Mouse (Mus musculus) limb, embryonic 11.5 days (tissue): ENCODE data around the gene Krt78. TPM values are rescaled to one million over a fixed set of nuclear protein-coding genes. Genes with fewer than 3 reads are reported as not detected.

ENCODE experiments used
- ATAC-seq: fragments of 200-750 bp; cut with Nextera tagmentation; 2 replicates; pipeline ENCODE4 v1.8.0; 2017; ENCODE audit warnings: low read depth; ENCODE audit not compliant: insufficient number of reproducible peaks, low FRiP score, low TSS enrichment
- DNase-seq: peaks from one replicate; pipeline ENCODE4 v3.0.0-alpha.2; 2015; ENCODE audit warnings: low spot score
- H3K27ac ChIP-seq: fragments of 300-500 bp; sonication (generic); replicated peaks from 2 replicates; pipeline ENCODE4 v1.5.1; 2014; ENCODE audit warnings: low read depth, mild to moderate bottlenecking, low read length
- H3K27me3 ChIP-seq: fragments of 300-500 bp; sonication (generic); 2 replicates; pipeline ENCODE4 v1.6.1; 2014; ENCODE audit warnings: mild to moderate bottlenecking, low read length, mixed read lengths; ENCODE audit not compliant: control insufficient read depth, insufficient read depth
- H3K36me3 ChIP-seq: fragments of 300-500 bp; sonication (generic); 2 replicates; pipeline ENCODE4 v1.6.1; 2014; ENCODE audit warnings: mild to moderate bottlenecking, low read length, moderate library complexity, mixed read lengths; ENCODE audit not compliant: control insufficient read depth, insufficient read depth
- H3K4me1 ChIP-seq: fragments of 300-500 bp; sonication (generic); 2 replicates; pipeline ENCODE4 v1.6.1; 2014; ENCODE audit warnings: low read length, mixed read lengths; ENCODE audit not compliant: control insufficient read depth, insufficient read depth
- H3K4me2 ChIP-seq: fragments of 300-500 bp; sonication (generic); 2 replicates; pipeline ENCODE4 v1.6.1; 2014; ENCODE audit warnings: low read depth, mild to moderate bottlenecking, moderate library complexity; ENCODE audit not compliant: severe bottlenecking
- H3K4me3 ChIP-seq: fragments of 300-500 bp; sonication (generic); 2 replicates; pipeline ENCODE4 v1.5.1; 2014; ENCODE audit warnings: low read depth, low read length
- H3K9ac ChIP-seq: fragments of 300-500 bp; sonication (generic); 2 replicates; pipeline ENCODE4 v1.6.1; 2014; ENCODE audit warnings: mild to moderate bottlenecking, low read length
- H3K9me3 ChIP-seq: fragments of 300-500 bp; sonication (generic); 2 replicates; pipeline ENCODE4 v1.6.1; 2016; ENCODE audit warnings: low read length; ENCODE audit not compliant: control insufficient read depth
- WGBS: fragments of 180-500 bp; shearing (Covaris S2); extraction: QIAGEN DNeasy Blood & Tissue Kit; methylation state at CpG from one replicate; pipeline ENCODE4 v1.1.7; 2014; 5-methylcytosine and 5-hydroxymethylcytosine counted together
- polyA plus RNA-seq: library from polyadenylated mRNA; unstranded; fragments of >200 nt; fragmentation: Nextera tagmentation; extraction: Ambion mirVana; gene quantifications from 2 replicates; pipeline ENCODE4 v1.2.1, GENCODE M21; 2014

The Krt78 gene
- polyA plus RNA-seq, 1 experiment from 2014 or later = not detected

DNA sequence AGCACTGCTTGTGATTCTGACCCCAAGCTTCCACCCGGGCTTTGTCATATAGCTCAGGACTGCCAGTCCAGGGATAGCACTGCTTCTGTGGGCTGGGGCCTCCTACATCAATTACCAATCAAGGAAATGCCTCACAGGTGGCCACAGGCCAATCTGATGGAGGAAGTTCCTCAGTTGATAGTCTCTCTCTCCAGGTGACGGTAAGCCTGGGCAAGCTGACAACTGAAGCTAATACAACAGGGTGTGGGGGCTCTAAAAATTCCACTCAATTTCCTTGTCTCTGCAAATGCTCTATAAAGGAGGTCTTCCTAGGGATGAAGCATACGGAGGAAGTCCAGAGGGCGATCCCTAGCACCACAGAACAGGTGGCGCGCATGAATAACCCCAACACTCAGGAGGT lies 36.9 kb upstream of the Krt78 start:
- WGBS = 85% methylated on average over 6 of the region's 6 CpGs
- no peak overlapping the region for H3K9ac ChIP-seq
- H3K9me3 ChIP-seq = peaks cover 3% of the 10 kb centered on the region; the same call in 1 of the 2 replicates

GRCm38 (mm10) chr15:101988714-101989113 lies 34.6 kb upstream of the Krt78 start:
- ATAC-seq (no peak), DNase-seq (no peak)
- no peaks in the 10 kb centered on the region for H3K9me3 ChIP-seq
- H3K27me3 ChIP-seq = no peaks in the 10 kb centered on the region
- no peak overlapping the region for H3K4me2 ChIP-seq
- no peaks in the 10 kb centered on the region for H3K36me3 ChIP-seq
- no peak overlapping the region for H3K4me3 ChIP-seq
- H3K4me1 ChIP-seq = no peaks in the 10 kb centered on the region
- no peak overlapping the region for H3K27ac ChIP-seq
- 57% methylated on average over 8 of the region's 8 CpGs for WGBS
- H3K9ac ChIP-seq = no peak overlapping the region

More for the DNA sequence above, 36.9 kb upstream of the Krt78 start:
- Histone ChIP-seq H3K4me2 (no peak overlapping the region), H3K4me1 (no peaks in the 10 kb centered on the region), H3K36me3 (no peaks in the 10 kb centered on the region), H3K4me3 (no peak overlapping the region), H3K27ac (no peak overlapping the region), H3K27me3 (no peaks in the 10 kb centered on the region)
- ATAC-seq (no peak), DNase-seq (no peak)

GRCm38 (mm10) chr15:101988119-101988518 lies 34.0 kb upstream of the Krt78 start:
- H3K9me3 ChIP-seq = no peaks in the 10 kb centered on the region
- no peaks in the 10 kb centered on the region for H3K4me1 ChIP-seq
- H3K4me2 ChIP-seq = no peak overlapping the region
- no peaks in the 10 kb centered on the region for H3K27me3 ChIP-seq
- no peak overlapping the region for H3K9ac ChIP-seq
- WGBS = under 1% methylated on average over 10 of the region's 10 CpGs
- no peak overlapping the region for H3K4me3 ChIP-seq
- ATAC-seq = no peak
- H3K36me3 ChIP-seq = no peaks in the 10 kb centered on the region
- no peak overlapping the region for H3K27ac ChIP-seq
- DNase-seq = peak; percentile 94

DNA sequence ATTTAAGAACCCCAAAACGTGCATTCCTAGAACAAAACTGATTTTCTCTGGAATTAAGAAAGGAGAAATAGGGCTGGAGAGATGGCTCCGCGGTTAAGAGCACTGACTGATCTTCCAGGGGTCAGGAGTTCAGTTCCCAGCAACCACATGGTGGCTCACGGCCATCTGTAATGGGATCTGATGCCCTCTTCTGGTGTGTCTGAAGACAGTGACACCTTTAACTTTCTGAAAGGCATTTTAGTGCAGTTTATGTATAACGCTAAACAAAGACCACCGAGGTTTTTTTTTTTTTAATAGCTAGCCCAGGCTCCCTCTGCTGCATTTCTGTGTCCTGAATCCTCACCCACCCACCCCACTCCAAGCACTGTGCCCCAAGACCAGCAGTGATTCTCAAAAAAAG lies 30.7 kb upstream of the Krt78 start:
- Histone ChIP-seq H3K27me3 (no peaks in the 10 kb centered on the region), H3K4me2 (peak overlapping the region; percentile 24)
- ATAC-seq = no peak

DNA sequence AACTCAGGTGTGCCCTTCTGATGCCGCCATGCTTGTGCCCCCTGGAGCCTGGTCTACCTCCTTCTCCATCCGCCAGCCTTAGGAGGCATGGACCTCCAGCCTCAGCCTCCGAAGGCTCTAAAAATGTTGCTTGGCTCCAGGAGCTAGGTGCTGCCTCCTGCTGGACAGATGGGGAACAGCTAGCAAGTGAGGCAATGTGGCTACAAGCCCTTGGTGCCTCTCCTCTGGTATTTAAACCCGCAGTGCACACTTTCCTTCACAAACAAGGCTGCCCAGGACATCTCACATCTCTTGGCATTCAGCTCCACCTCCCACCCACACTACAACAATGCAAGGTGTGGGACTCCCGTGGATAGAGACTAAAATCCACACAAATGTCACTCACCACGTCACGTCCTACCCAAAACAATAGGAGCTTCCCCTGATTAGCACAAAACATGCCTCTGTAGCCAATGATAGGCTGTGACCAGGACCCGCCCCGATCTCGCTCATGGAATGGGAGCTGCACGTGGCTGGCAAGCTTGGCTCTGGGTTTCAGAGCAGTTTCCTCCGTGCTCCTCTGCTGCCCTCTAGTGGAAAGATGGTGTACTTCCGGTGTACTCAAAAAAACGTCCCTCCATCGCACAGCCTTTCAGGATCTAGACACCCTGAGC lies 30.0 kb upstream of the Krt78 start:
- peak; percentile 83 for ATAC-seq
- Histone ChIP-seq H3K4me3 (peak overlapping the region; percentile 21; the same call in 1 of the 2 replicates), H3K9me3 (no peaks in the 10 kb centered on the region), H3K4me2 (peak overlapping the region; percentile 41), H3K4me1 (no peaks in the 10 kb centered on the region), H3K27ac (peak overlapping the region; percentile 56; the same call in 1 of the 2 replicates), H3K9ac (peak overlapping the region; percentile 37; the same call in 1 of the 2 replicates), H3K27me3 (no peaks in the 10 kb centered on the region), H3K36me3 (no peaks in the 10 kb centered on the region)
- peak; percentile 98 for DNase-seq
- WGBS = 2% methylated on average over 15 of the region's 15 CpGs

More for the DNA sequence above, 30.7 kb upstream of the Krt78 start:
- Histone ChIP-seq H3K36me3 (no peaks in the 10 kb centered on the region), H3K9ac (peak overlapping the region; percentile 40; the same call in 1 of the 2 replicates), H3K27ac (no peak overlapping the region), H3K4me3 (no peak overlapping the region), H3K9me3 (no peaks in the 10 kb centered on the region), H3K4me1 (no peaks in the 10 kb centered on the region)
- DNase-seq = no peak
- 15% methylated on average over 6 of the region's 6 CpGs for WGBS

DNA sequence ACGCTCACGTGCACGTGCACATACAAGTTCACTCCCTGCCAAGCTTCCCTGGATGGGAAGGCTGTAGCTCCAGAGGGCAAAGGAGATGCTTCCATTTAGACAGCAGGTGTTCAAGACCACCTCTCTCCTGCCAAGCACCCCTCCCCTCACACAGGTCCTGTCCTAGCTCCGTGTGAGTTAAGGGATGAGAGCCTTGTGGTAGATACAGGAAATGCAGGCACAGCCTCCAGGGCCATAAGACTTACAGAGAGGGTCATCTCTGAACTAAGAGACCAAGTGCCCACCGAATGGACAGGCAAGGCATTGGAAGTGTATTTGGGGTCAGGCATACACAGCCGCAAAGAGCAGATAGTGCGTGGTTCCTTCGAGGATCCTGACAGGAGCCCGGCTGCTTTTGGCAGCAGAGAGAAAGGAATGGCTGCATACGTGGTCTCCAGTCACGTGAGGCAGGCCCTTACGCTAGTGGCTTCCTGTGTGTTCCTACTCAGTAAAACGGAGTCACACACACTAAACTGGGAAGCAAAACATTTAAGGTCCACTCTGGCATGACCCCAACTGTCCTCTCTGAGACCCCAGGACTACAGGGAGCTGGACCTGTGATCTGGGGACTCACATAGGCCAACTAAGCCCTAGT lies 29.3 kb upstream of the Krt78 start:
- no peaks in the 10 kb centered on the region for H3K36me3 ChIP-seq
- no peaks in the 10 kb centered on the region for H3K9me3 ChIP-seq
- H3K4me2 ChIP-seq = peak overlapping the region; percentile 41
- H3K4me3 ChIP-seq = no peak overlapping the region
- H3K27me3 ChIP-seq = no peaks in the 10 kb centered on the region
- DNase-seq = no peak
- H3K4me1 ChIP-seq = no peaks in the 10 kb centered on the region
- 83% methylated on average over 13 of the region's 13 CpGs for WGBS
- H3K27ac ChIP-seq = no peak overlapping the region; the same call in 1 of the 2 replicates
- ATAC-seq = no peak
- H3K9ac ChIP-seq = peak overlapping the region; percentile 37; the same call in 1 of the 2 replicates

- 62% methylated on average over 6 of the region's 6 CpGs for WGBS
- no peak overlapping the region for H3K27ac ChIP-seq
- no peak for DNase-seq
- no peak overlapping the region for H3K9ac ChIP-seq
- no peaks in the 10 kb centered on the region for H3K9me3 ChIP-seq
- H3K4me1 ChIP-seq = peaks cover 21% of the 10 kb centered on the region
- no peak overlapping the region for H3K4me2 ChIP-seq
- no peak for ATAC-seq
- no peaks in the 10 kb centered on the region for H3K27me3 ChIP-seq
- no peaks in the 10 kb centered on the region for H3K36me3 ChIP-seq
- no peak overlapping the region for H3K4me3 ChIP-seq
Measured at GRCm38 (mm10) chr15:101980849-101981248, 26.8 kb upstream of the Krt78 start.

DNA sequence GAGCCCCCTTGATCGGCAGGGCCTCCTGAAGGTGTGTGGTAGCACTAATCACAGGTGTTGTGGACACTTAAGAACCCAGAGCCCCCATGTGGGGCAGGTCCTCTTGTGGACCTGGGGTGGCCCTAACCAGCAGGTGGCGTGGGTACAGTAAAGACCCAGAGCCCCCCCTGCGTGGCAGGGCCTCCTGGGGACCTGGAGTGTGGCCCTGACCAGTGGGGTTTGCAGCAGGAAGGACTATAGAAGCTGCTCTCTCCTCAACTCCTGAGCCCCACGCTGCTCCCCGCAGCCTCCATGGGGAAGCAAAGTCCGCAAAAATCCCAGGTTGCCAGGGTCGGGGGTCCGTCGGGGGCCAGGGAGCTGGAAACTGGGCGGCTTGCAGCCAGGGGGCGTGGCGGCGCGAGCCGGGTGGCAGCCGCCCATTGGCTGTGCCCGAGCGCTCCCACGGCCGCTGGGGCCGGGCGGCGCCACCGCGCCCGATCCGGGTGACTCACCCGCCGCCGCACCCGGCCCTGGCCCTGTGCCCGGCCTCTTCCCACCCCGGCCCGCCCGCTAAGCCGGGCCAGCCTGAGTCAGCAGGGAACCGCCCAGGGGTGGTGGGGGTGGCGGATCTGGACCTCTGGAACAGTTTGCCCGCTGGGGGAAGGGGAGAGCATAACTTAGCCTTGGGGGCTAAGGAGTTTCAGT lies 23.1 kb upstream of the Krt78 start:
- WGBS = 3% methylated on average over 38 of the region's 39 CpGs

More for the DNA sequence above, 23.1 kb upstream of the Krt78 start:
- H3K9me3 ChIP-seq = no peaks in the 10 kb centered on the region
- peak overlapping the region; percentile 73 for H3K9ac ChIP-seq
- peak overlapping the region; percentile 74 for H3K4me2 ChIP-seq
- no peak overlapping the region; the same call in 1 of the 2 replicates for H3K27ac ChIP-seq
- peak overlapping the region; percentile 30 for H3K4me3 ChIP-seq
- H3K4me1 ChIP-seq = peaks cover 25% of the 10 kb centered on the region
- H3K27me3 ChIP-seq = no peaks in the 10 kb centered on the region
- DNase-seq (peak; percentile 78), ATAC-seq (peak; percentile 83)
- H3K36me3 ChIP-seq = no peaks in the 10 kb centered on the region
